Mouse (Mus musculus) spleen, adult 2 months (tissue): ENCODE measurements at regions not wholly inside any gene's neighbourhood (a gene's known extent, or its start where the extent isn't known, plus 50 kb on each side); places are given as distances from the start of the nearest gene placed in this dataset.

Experiments used
- DNase-seq, 2 experiments: peaks; one replicate each; pipeline versions ENCODE4 v3.0.0 to v3.0.0-alpha.2; 2012 to 2021; ENCODE audit warnings: low spot score in 2 of 2, low read depth in 1 of 2
- H3K27ac ChIP-seq: fragments of 200-500 bp; 2 replicates; pipeline ENCODE4 v1.5.1; 2012; ENCODE audit warnings: low read length, inconsistent platforms; ENCODE audit not compliant: insufficient read depth
- H3K27me3 ChIP-seq: fragments of 200-500 bp; 2 replicates; pipeline ENCODE4 v1.6.1; 2012; ENCODE audit warnings: mild to moderate bottlenecking, moderate library complexity, low read length, inconsistent platforms; ENCODE audit not compliant: control insufficient read depth, insufficient read depth
- H3K36me3 ChIP-seq: fragments of 200-500 bp; 2 replicates; pipeline ENCODE4 v1.6.1; 2012; ENCODE audit warnings: mild to moderate bottlenecking, low read length, inconsistent platforms; ENCODE audit not compliant: control insufficient read depth, insufficient read depth
- H3K4me1 ChIP-seq: fragments of 200-500 bp; 2 replicates; pipeline ENCODE4 v1.6.1; 2011; ENCODE audit warnings: inconsistent platforms; ENCODE audit not compliant: control insufficient read depth, insufficient read depth, insufficient read length
- H3K4me3 ChIP-seq: fragments of 200-500 bp; 2 replicates; pipeline ENCODE4 v1.5.1; 2011; ENCODE audit warnings: mild to moderate bottlenecking, inconsistent platforms; ENCODE audit not compliant: insufficient read depth, insufficient read length; ENCODE audit errors: extremely low read depth
- CTCF ChIP-seq: fragments of 200-500 bp; IDR thresholded peaks from 2 replicates; pipeline ENCODE4 v1.5.1; 2011; ENCODE audit warnings: mild to moderate bottlenecking, inconsistent platforms; ENCODE audit not compliant: insufficient read depth, insufficient read length, insufficient replicate concordance; ENCODE audit errors: extremely low read depth
- POLR2A ChIP-seq: fragments of 200-500 bp; IDR thresholded peaks from 2 replicates; pipeline ENCODE4 v1.6.1; 2011; ENCODE audit warnings: low read depth, low read length, inconsistent platforms
- WGBS: fragments of 180-500 bp; shearing (Covaris S2); methylation state at CpG from one replicate; pipeline ENCODE4 v1.1.7; 2018; 5-methylcytosine and 5-hydroxymethylcytosine counted together

DNA sequence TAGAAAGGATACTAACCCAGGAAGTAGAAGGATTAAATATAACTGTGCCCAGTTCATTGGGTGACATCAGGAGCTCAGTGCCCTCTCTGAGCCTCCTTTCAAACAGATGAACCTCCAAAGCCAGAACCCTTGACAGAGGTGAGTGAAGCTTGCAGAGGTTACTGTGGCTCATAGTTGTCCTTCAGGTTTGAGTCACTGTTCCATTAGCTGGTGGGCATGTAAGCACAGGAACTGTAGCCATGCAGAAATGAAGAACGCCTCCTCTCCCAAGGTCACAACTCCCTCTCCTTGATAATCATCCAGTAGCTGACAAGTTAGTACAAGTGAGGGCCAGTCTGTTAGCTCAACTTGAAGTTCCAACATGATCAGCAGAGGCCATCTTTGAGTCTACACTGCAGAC lies 794.1 kb upstream of the Lrrc6 start:
- WGBS = 94% methylated on average over 1 of the region's 1 CpGs
- Histone ChIP-seq H3K4me1 (peaks cover 8% of the 10 kb centered on the region), H3K36me3 (no peaks in the 10 kb centered on the region), H3K27me3 (no peaks in the 10 kb centered on the region), H3K4me3 (no peak overlapping the region), H3K27ac (no peak overlapping the region)
- TF ChIP-seq CTCF (no peak), POLR2A (no peak)
- no peak for DNase-seq

DNA sequence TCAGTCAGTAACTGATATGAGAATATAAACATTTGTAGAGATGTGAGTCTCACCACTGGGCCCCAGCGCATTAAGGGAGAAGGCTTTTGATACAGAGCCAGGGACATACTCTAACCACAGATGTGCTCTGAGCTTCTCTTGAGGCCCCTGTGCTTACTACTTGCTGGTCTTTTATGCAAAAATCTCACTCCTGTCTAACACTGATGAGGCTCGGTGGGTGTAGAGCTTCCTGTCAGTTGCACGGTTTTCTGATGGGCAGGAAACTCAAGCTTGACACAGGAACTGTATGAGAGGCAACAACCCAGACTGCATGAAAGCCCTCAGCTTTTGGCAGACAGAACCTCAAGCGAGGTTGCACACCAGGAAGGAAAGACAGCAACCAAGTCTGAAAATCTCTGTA lies 789.0 kb upstream of the Lrrc6 start:
- TF ChIP-seq CTCF (no peak), POLR2A (no peak)
- Histone ChIP-seq H3K4me3 (no peak overlapping the region), H3K4me1 (peaks cover 13% of the 10 kb centered on the region), H3K27me3 (no peaks in the 10 kb centered on the region), H3K27ac (peak overlapping the region; percentile 74; the same call in 1 of the 2 replicates), H3K36me3 (no peaks in the 10 kb centered on the region)
- DNase-seq = peak; percentile 49 to 64
- WGBS = 2% methylated on average over 4 of the region's 4 CpGs

DNA sequence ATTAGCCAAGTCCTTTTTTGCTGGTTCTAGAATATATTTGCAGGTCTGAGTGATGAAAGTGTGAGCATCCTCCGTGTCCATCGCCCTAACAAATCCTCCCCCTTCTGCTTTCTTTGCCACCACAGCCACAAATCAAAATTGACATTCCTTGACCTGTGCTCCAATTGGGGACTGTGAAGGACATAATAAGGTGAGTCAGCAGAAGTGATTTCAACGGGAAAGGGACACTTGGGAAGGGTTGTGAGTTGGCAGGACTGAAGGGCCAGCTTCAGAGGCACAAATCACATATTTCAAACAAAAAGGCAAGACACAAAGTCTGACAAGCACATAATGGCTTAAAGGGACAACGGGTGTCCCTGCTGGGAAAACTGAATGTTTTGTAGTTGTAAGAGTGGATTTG lies 784.2 kb upstream of the Lrrc6 start:
- Histone ChIP-seq H3K4me1 (peaks cover 5% of the 10 kb centered on the region; the same call in 1 of the 2 replicates), H3K27me3 (no peaks in the 10 kb centered on the region), H3K4me3 (no peak overlapping the region), H3K36me3 (no peaks in the 10 kb centered on the region), H3K27ac (no peak overlapping the region)
- DNase-seq = no peak
- WGBS = 83% methylated on average over 4 of the region's 4 CpGs
- TF ChIP-seq POLR2A (no peak), CTCF (no peak)

DNA sequence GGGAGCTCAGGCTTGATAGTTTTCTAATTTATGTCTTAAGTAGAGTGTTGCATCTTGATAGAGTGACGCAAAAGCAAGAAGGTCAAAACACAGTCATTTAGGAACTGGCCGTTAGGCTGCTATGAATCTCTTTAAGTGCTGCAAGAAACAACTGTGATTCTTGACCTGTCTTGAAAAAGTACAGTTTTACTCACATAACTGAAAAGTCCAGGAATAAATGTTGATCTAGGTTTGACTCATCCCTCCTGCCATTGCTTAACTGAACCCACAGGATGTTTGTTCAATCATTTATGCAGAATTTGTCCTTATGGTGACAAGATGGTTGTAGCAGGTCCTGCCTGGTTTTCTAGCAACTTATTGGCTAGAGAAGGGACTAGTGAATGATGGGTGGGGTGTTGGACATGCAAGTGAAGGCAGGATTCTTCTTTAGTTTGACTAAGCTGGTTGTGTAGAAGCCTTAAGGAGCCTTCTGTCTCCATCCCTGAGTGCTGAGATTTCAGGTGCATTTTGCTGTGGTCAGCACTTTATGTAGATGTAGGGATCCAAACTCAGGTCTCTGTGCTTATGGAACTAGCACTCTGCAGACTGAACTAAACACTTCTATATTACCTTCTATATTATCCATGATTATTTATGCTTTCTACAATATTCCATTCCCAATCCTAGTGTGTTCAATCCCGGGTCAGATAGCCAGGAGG lies 782.7 kb upstream of the Lrrc6 start:
- H3K36me3 ChIP-seq = no peaks in the 10 kb centered on the region
- WGBS = 88% methylated on average over 3 of the region's 3 CpGs
- no peaks in the 10 kb centered on the region for H3K4me1 ChIP-seq
- H3K4me3 ChIP-seq = no peak overlapping the region
- no peak overlapping the region for H3K27ac ChIP-seq
- TF ChIP-seq CTCF = no peak
- H3K27me3 ChIP-seq = no peaks in the 10 kb centered on the region
- no peak for DNase-seq

DNA sequence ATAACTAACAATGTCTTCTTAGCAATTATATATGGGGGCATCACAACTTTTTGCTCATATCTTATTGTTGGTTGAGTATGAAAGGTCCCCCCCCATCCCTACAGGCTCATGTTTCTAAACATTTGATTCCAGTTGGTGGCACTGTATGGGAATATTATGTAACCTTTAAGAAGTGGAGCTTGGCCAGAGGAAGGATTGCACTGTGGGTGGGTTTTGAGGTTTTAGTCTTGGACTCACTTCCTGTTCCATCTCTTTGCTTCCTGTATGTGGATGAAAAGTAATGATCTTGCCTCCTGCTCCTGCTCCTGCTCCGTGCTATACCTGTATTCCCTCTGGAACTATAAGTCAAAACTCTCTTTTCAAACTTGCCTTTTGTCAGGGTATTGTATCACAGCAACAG lies 778.2 kb upstream of the Lrrc6 start:
- no peaks in the 10 kb centered on the region for H3K27me3 ChIP-seq
- TF ChIP-seq POLR2A = no peak
- no peak for TF ChIP-seq CTCF

DNA sequence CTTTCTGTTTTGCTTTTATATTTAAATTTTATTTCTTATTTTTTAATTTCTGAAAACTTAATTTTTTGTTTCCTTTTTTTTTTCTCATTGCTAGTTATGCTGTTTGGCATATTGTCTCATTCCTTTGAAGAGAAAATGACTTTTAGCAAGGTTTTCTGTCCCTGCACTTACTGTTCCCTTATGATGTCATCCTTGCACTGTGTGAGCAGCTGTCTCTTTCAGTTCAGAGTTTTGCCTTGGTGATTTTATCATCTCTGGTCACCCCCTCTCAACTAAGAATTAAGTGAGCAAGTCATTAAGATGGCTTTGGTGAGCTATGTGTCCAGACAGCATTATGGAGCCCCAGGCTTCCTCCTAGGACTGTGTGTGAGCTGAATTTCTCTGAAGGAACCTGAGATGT lies 774.3 kb upstream of the Lrrc6 start:
- TF ChIP-seq POLR2A (no peak), CTCF (no peak)
- Histone ChIP-seq H3K36me3 (no peaks in the 10 kb centered on the region), H3K4me3 (no peak overlapping the region), H3K27me3 (no peaks in the 10 kb centered on the region), H3K4me1 (no peaks in the 10 kb centered on the region), H3K27ac (no peak overlapping the region)
- DNase-seq = no peak

More for the DNA sequence above, 778.2 kb upstream of the Lrrc6 start:
- H3K4me1 ChIP-seq = no peaks in the 10 kb centered on the region
- no peak for DNase-seq
- no peaks in the 10 kb centered on the region for H3K36me3 ChIP-seq
- no peak overlapping the region for H3K4me3 ChIP-seq
- WGBS = 67% methylated on average over 1 of the region's 1 CpGs
- H3K27ac ChIP-seq = no peak overlapping the region

DNA sequence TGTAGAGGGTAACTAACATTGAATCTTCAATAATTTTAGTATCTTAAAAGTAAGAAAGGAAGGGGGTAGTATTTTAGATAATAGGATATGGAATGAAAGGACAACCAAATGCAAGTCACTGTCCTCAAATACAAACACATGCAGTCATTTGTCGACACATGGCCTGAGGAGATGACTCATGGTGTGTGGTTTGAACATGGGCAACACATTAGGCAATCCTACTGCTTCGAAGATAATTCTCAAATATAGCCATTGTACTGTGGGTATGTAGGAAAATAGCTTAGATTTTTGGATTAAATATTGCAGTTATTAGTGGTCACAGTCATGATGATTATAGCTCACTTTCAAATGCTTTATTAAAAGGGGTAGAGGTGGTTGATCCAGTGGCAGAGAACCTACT lies 771.7 kb upstream of the Lrrc6 start:
- Histone ChIP-seq H3K4me1 (no peaks in the 10 kb centered on the region), H3K27me3 (no peaks in the 10 kb centered on the region), H3K27ac (no peak overlapping the region), H3K4me3 (no peak overlapping the region), H3K36me3 (no peaks in the 10 kb centered on the region)
- TF ChIP-seq CTCF = no peak
- TF ChIP-seq POLR2A = no peak
- 75% methylated on average over 2 of the region's 2 CpGs for WGBS
- DNase-seq = no peak
